Mouse (Mus musculus) layer of hippocampus, postnatal 36 days (tissue): ENCODE measurements around the gene Crispld2. TPM values are rescaled to one million over a fixed set of nuclear protein-coding genes. Genes with fewer than 3 reads are reported as not detected.

ENCODE experiments used
- DNase-seq, 2 experiments: peaks; one replicate each; pipeline ENCODE4 v3.0.0; 2022
- total RNA-seq, 2 experiments: library from RNA; stranded (reverse); gene quantifications; 2 replicates each; pipeline ENCODE4 v1.2.3; 2021

The Crispld2 gene
- total RNA-seq, 2 experiments from 2014 or later: 1.6 to 2.0 TPM

GRCm38 (mm10) chr8:120072259-120072658 lies 80.0 kb downstream of the Crispld2 start:
- DNase-seq: no peak

- DNase-seq: no peak
Observed at GRCm38 (mm10) chr8:120072827-120073226, 80.6 kb downstream of the Crispld2 start.

GRCm38 (mm10) chr8:120074516-120074915 lies 82.3 kb downstream of the Crispld2 start:
- DNase-seq: no peak

- no peak for DNase-seq
Observed at GRCm38 (mm10) chr8:120075347-120075746, 83.1 kb downstream of the Crispld2 start.

- DNase-seq: peak; percentile 57 to 66
Observed at GRCm38 (mm10) chr8:120078080-120078479, 85.8 kb downstream of the Crispld2 start.

- no peak for DNase-seq
Observed at GRCm38 (mm10) chr8:120079361-120079760, 87.1 kb downstream of the Crispld2 start.

GRCm38 (mm10) chr8:120083261-120083660 lies 91.0 kb downstream of the Crispld2 start:
- DNase-seq: peak; percentile 31 to 39

- no peak for DNase-seq
Observed at GRCm38 (mm10) chr8:120084783-120085182, 92.5 kb downstream of the Crispld2 start.

- no peak for DNase-seq
Observed at GRCm38 (mm10) chr8:120089511-120089910, 97.3 kb downstream of the Crispld2 start.

GRCm38 (mm10) chr8:120091032-120091431 lies 98.8 kb downstream of the Crispld2 start:
- DNase-seq: no peak

GRCm38 (mm10) chr8:120093103-120093502 lies 100.9 kb downstream of the Crispld2 start:
- no peak for DNase-seq

GRCm38 (mm10) chr8:120094801-120095200 lies 102.6 kb downstream of the Crispld2 start:
- DNase-seq: no peak

- no peak for DNase-seq
Observed at GRCm38 (mm10) chr8:120096486-120096885, 104.2 kb downstream of the Crispld2 start.

- DNase-seq: no peak
Observed at GRCm38 (mm10) chr8:120100388-120101067, 108.3 kb downstream of the Crispld2 start.

GRCm38 (mm10) chr8:120101068-120101972 lies 109.1 kb downstream of the Crispld2 start, which contains the start of gene Zdhhc7:
Gene Zdhhc7, minus strand, starts transcription at chr8:120101482.
- peak; percentile 85 for DNase-seq

Other genes with a start within 250 kb of the Crispld2 start
- gene Tldc1, start 214.0 kb upstream of the Crispld2 start, total RNA-seq: 10 to 100 TPM; 15.7 to 18.7 TPM
- 100 to 1,000 TPM; 129 to 137 TPM for gene Cotl1, start 151.9 kb upstream of the Crispld2 start, total RNA-seq
- gene Klhl36, start 130.2 kb upstream of the Crispld2 start, total RNA-seq: 1 to 10 TPM; 7.1 to 8.3 TPM
- 10 to 100 TPM; 86.6 to 95.8 TPM for gene Usp10, start 82.1 kb upstream of the Crispld2 start, total RNA-seq
- gene Gm20388, start 81.6 kb upstream of the Crispld2 start, total RNA-seq: 10 to 100 TPM in 1 of 2 experiments, not detected in 1; 12.7 TPM
- 10 to 100 TPM; 35.8 to 37.7 TPM for gene Zdhhc7, start 109.0 kb downstream of the Crispld2 start, total RNA-seq
- 100 to 1,000 TPM; 151 to 168 TPM for gene 6430548M08Rik, start 121.7 kb downstream of the Crispld2 start, total RNA-seq
- gene Fam92b, start 185.0 kb downstream of the Crispld2 start, total RNA-seq: under 1 TPM; 0.30 to 0.53 TPM
- gene Gse1, start 236.0 kb downstream of the Crispld2 start, total RNA-seq: 100 to 1,000 TPM; 147 to 155 TPM